Mouse (Mus musculus) mouse trophoblast stem cell (cell line): Measurements from ENCODE around the gene Sorl1.

ENCODE experiments used
- in situ Hi-C, 2 experiments: fragments of 300-500 bp; cut with MseI, MboI; formaldehyde crosslinking; loops; 2 replicates in 1 of 2; 3 replicates in 1 of 2; pipeline ENCODE4 v1.15.1; 2025

Sorl1 gene

DNA sequence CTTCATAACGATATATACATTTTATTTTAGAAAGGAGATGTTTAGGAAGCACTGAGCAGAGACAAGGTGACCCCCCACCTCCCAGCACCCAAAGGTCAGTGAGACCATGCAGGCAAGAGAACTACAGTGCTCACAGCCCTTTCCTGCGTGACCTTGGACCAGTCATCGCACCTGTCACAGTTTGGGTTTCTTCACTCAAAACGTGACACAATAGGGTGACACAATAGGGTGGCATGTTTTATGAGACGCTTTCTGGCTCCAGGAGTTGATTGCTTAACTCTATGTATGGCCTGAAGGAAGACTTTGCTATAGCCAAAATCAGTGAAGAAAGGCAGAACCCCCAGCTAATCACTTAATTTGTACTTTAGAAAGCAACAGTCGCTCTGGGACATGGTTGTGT lies 1.7 kb downstream of the Sorl1 start:
- in situ Hi-C loops: no loop called here

DNA sequence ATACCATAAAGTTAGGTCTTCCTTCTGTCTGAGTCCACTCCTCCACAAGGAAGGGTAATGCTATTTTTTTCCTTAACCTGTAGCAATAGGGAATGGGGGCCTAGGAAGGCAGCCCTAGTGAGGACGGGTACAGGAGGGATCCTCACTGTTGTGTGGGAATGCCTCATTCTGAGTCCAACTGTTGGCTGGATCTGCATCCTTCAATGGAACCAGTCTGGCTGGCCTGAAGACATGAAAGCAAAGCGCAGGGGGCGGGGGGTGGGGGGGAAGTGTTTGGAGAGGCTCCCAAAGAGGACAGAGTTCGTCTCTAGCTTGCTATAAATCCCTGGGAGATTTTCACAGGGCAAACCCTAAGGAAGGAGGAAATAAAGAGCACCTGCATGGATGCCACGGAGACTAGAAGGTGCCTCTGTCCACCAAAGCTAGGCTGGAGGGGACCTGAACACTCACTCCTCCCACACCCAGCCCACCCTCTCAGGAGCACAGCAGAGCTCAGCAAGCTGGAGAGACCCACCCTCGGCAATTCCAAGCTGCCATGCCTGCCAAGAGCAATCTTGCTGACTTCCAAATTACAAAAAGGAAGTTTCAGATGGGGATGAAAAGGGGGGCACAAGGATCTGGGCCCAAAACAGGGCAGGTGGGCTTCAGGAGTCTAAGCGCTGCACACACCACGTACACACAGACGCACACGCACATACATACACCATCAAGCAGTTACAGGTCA lies 2.3 kb downstream of the Sorl1 start:
- in situ Hi-C loops: no loop called here

DNA sequence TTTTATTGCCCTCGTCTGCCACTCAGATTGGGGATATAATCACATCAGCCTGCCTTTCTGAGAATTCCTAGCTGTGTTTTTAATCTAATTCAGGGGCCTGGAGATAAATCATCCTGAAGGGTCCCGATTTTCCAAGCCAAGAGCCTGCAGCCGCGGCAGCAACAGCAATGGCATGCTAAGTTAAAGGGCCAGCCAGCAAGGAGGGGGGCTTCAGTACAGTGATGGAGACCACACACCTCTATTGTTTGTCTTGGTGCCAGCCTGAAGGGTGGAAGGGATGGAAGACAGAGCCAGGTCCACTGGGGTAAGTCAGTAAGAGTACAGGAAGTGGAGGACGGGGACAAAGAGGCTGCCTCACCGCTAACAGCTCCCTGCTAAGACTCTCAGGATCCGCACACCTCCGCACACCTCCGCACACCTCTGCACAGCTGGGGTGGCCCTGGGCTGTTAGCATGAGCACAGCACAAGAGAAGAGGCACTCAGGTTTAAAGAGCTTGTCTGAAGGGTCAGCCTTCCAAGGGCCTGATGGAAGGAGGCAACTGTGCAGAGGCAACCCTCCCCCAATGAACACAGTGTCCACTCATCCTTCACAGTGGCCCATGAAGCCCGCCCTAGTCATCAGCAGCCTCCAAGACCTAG lies 7.6 kb downstream of the Sorl1 start:
- in situ Hi-C loops: no loop called here

DNA sequence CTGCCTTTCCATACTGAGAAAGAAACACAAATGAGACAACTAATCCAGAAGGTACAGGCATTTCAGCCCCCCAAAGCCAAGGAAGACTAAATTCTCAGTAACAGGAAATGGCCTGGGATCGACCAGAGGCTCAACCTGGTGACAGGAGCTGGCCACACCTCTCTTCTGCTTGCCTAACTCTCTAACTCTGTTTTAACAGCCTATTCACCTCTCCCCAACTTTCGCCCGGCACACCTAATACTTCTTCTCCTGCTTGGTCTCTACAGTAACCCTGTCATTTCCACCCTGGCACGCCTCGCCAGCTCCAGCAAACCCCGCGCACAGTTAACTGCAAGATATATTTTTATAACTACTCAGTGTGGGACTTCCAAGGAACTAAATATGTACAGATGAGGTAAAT lies 9.0 kb downstream of the Sorl1 start:
- in situ Hi-C loops: no loop called here

DNA sequence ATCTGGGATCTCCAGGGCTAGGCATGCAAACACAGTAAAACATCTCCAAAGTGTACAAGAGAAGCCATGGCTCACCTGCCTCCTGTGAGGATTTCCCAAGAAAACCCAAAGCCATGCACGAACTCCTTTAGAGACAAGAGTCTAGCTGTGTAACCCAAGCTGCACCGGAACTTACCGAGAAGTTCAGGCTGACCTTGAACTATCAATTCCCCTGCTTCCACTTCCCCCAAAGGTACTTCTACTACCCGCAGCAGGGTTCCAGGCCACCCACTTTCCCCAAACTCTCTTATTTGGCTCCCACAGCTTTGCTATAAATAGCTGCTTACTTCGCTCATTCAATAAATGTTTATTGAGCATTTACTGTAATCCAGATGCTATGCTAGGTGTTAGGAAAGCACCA lies 10.8 kb downstream of the Sorl1 start:
- in situ Hi-C loops: no loop called here

DNA sequence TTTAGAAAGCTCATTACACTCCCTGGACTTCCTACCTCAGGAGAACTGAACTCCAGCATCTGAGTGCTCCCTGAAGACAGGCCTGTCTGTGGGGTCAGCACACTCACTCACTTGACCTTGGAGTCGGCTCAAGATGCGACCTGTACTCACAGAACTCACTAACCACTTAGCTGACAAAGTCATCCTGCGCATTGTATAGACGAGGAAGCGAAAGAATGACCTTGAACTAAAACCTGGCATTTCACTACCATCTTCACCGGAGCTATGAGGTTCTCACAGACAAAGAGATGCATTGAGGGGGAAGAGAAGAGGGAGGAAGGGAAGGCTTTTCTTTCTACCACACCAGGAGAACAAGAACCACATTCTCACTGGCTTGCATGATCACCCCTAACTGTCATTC lies 11.4 kb downstream of the Sorl1 start:
- in situ Hi-C loops: no loop called here

DNA sequence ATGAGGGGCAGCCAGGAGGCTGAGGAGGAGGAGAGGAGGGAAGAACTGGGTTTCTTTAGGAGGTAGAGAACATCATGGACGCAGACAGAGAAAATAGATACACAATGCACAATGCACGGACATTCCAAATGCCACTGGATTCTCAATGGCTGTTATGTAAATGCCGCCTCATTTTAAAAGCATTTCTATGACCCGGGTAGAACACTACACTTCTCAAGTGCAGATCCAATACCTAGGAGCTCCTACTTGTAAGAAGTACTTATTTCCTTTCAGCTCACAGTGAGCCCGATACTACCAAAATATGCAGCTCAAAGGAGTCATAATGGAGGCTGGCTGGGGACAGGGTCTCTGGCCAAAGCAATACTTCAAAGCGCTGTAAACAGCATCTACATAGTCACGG lies 12.8 kb downstream of the Sorl1 start:
- in situ Hi-C loops: no loop called here

DNA sequence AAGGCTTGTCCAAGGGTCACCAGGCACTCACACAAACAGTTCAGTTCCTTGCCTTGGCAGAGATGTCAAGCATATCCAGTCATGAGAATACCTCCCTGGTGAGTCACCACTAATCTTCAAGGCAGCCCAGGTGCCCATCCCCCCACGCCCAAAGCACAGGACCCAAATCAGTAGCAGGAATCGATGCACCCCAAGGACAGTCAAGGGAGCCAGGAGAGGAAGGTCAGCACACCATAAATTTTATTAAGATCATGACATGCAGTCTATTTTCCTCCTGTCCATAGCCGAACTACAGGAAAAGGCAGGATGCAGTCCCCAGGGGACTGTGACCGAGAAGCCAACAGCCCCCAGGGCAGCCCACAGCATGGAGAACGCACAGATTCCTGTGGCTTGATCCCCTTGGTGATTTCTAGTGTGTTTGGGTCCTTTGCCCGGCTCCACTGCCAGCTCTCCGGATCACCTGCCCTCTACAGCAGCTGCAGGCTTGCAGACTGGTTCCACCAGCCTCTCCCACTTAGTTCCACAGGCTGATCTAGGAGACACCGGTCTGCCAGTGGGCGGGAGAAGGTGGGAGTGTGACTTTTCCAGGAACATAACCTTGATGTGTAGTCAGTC lies 14.2 kb downstream of the Sorl1 start:
- in situ Hi-C loops: no loop called here

DNA sequence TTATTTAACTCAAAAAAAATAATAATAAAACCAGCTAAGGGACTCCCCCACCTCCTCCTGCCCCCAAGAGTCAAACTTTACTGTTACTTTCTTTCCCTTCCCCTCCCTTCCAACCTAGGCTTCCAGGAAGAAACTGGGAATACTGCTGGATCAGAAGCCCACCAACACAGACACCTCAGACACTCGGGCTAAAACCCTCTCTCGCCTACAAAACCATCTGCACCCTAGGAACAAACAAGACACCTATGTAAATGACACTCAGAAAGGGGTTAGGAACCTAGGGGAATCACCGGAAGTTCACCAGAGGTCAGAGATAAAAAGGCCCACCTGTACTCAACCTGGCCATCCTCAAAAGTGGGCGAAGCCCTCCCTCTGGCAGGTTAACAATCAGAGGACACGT lies 15.0 kb downstream of the Sorl1 start:
- in situ Hi-C loops: no loop called here

DNA sequence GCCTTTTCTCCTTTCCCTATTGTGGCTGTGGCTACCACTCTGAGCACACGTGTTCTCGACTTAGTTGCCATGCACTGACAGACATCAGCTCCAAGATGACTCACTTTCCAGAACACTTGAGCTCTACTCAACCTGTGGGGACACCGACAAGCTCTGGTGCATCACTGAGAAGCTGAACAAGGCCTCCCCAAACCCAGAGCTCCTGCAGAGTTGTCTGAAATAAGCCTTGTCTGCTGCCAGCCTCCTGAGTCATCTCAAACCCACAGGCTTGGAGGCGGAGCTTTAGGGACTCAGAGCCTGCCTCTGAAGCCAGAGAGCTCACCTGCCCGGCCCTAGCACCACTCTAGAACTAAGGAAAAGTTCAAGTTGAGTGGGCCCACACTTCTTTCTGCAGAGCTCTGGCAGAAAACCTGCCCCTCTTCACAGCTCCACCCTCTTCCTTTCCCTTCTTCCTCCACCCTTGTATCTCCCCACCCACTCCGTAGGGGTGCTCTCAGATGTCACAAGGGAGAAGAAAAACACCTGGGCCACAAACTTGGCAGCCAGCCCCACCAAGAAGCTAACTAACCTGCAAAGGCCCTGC lies 15.6 kb downstream of the Sorl1 start:
- in situ Hi-C loops: no loop called here

DNA sequence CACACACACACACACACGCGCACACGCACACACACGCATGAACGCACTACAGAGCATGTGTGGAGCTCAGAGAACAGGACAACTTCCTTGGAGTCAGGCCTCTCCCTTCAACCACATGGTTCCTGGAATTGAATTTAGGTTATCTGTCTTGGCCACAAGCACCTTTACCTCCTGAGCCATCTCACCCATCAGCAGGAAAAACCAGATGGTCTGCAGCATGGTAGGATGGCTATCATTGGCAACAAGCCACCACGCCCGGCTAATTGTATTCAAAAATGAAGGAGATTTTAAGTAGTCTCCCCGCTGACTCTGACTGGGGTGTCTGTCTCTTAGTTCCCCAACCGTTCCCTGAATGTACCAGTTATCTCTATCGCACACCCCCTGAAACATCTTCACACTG lies 17.0 kb downstream of the Sorl1 start:
- in situ Hi-C loops: no loop called here

DNA sequence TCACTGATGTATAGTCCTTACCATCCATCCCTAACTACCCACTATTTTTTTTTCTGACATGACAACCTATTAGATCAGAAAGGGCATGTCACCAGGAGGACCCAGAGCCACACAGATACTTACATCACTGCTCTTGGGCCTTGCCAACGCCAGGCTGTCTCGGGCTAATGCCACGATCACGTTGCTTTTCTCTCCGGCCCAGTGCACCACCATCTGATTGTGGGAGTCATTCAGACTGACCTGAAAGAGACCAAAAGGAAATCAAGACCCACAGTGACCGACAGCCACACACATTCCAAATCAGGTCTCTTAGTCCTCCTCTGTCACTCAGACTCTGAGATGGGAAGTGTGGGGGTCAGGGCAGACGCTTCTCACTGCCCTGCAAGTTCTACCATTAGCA lies 17.8 kb downstream of the Sorl1 start:
- in situ Hi-C loops: no loop called here

DNA sequence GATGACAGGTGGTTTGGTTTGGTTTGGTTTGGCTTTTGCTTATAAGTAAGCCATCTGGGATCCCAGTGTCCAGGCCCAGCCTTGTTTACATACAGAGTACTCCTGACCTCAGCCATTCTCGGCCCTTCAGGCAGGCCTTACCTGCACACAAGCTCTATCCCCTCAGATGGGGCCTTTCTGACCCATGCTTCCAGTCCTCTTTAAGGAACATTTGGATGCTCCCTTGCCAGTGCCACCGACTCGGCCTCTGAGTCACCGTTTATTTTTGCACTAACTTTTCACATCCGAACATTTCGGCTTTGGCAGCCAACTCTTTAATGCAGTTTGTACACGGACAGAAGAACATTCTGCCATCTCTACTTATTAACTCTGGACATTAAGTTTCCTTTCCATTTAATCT lies 20.6 kb downstream of the Sorl1 start:
- in situ Hi-C loops: no loop called here

DNA sequence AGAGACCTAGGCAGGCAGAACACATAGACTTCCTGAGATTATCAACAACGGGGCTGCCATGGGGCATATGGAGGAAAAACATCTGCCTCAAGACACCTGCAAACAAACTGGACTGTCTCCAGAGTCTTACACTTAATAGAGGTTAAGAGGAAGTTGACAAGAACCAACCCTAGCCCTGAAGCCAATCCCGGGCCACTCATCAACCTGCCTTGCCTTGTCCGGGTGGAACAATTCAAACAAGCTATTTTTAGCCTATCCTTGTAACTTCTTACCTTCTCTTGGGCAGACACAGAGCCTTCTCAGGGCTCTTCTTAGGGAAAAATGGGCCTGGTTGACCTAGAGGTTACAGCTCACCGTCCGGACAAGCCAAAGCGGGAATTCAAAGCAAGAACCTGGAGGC lies 22.1 kb downstream of the Sorl1 start:
- in situ Hi-C loops: no loop called here

DNA sequence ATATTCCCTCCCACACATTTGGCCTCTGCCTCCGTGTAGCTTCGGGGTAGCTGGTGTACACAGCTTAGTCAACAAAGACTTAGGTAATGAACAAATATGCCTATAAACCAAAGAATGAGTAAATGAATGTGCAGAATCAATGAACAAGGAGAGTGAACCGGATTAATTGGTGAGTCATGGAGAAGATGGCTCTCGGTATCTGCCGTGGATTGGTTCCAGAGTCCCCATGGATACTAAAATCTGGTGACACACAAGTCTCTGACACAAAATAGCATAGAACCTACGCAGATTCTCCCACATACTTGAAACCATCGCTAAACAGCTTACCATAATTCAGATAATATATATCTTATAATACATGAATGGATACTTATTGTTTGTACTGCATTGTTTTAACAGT lies 22.8 kb downstream of the Sorl1 start:
- in situ Hi-C loops: no loop called here

DNA sequence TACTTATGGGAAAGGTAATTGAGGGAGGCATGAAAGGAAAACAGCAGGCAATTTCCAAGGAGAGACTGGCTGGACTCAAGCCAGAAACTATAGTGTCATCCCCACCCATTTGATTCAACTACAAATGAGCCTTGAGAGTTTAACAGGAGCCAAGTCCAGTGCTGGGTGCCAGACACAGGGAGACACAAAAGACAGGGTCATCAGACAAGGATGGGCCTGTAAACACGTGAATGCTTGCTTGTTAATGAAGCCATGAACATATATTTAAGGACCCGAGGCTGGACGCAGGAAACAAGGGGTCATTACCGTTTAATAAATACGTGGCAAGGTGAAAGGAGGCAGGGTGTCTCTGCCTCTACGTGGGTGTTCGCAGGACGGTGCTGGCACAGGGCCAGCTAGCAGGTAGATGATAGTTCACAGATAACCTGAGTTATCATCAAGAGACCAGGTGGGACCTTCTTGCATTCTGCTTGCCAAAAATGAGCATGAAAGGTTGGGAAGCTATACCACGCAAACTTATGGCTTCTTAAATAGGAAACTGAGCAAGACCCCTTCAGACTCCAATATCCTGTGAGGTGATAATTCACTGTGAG lies 23.4 kb downstream of the Sorl1 start:
- in situ Hi-C loops: no loop called here

DNA sequence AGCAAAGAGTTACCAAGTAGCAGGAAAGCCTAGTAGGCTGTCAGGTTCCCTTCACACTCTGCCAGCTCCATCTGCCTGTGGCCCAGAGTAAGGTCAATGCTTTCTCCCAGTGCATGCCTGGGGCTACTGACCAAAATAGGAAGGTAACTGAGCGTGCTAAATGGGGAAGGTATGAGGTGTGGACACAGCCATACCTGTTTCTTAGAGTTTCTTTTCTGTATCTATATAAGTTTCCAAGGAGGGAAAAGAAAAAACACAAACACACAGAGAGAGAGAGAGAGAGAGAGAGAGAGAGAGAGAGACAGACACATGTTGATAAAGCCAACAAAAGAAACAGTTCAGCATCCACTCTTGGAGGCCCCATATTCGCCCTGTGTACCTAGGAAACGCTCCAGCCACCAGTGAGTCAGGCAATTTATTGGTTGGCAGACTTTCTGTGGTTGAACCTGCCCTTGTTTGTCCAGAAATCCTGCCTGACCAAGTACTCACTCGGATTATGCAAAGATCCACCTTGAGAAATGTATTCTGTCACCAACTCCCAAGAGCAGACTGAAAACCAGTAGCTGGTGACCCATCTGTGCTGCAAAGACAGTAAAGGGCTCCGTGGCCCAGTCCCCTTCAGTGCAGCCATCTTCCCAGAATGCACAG lies 25.5 kb downstream of the Sorl1 start:
- in situ Hi-C loops: no loop called here

DNA sequence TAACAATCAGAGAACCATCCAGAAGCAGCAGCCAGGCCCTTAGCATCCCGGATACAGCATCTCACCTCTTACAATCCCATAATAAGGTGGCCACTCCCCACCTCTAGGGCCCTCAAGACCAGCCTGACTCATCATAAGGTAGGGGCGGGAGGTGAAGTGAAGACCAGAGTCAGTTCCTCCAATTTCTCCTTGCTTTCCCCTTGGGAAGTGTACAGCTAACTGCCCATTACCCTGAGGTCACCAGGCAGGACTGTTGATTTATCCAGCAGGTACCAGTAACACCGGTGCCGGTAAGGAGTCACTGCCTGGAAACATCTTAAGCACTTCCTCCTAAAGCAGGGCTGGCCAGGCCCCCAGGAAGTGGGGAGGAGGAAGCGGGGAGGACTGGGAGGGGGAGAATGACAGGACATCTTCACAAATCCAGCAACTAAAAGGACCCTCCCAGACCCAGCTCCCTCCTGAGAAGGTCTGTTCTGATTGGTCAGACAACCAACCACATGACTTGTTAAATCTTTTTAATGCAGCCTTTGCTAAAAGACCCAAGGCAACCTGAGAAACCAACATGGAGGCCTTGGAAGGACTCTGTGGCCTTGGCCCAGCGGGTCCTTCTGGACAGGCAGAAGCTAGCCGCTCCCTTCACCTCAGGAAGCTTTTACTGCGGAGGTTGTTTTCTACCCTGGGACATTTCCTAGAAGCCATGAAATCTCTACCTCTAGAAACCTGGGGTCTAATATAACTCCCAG lies 26.2 kb downstream of the Sorl1 start:
- in situ Hi-C loops: no loop called here

DNA sequence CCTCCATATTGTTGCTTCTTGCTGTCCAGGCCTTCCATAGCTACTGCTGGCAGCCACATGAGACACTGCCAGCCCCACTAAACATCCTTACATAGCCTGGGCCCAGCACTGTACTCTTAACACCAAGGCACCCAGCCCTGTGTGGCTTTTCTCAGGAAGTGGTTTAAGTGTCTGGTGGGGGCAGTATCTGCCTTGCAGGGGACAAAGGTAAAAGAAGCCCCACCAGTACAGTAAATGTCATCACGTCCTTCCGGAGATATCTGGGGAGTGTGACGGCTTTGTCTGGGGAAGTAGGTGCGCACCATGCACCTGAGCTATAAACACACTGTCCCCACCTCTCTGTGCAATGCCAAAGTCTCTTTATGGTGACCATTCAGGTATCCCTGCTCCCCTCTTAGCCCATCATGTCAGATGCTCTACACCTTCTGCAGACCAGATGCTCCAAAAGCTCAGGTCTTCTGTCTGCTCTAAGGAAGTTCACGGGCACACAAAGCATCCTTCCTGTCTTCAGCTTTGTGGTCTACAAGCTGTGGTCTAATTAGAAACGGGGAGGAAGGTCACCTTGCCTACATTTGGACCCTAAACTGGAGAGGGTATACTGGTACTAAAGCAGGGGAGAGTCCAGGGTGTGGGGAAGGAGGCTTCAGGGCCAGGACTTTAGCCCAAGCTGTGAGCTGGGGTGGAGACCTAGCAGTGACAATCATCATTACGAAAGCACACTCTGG lies 26.9 kb downstream of the Sorl1 start:
- in situ Hi-C loops: no loop called here

DNA sequence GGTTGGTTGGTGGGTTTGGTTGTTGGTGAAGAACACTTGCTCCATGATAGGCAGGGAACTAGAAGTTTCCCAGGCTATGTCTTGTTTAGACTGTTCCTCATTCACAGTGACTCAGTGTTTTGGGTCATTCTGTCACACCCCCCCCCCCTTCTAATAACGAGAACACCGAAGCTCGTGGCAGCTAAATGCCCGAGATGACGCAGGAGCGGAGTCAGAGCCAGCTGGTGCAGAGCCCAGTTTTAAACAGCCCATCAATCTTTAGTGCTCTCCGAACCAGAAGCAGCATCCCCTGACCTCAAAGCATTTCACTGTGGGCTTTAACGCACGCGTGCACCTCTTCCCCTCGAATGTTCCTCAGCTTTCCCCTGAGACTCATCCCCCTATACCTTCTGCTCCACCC lies 29.3 kb downstream of the Sorl1 start:
- in situ Hi-C loops: no loop called here
